Mouse (Mus musculus) brain, embryonic 14.5 days (tissue): ENCODE measurements around the gene Kat6b.

Experiments
- CTCF ChIP-seq: fragments of 200-500 bp; IDR thresholded peaks from 2 replicates; pipeline ENCODE4 v1.5.1; 2012; ENCODE audit warnings: inconsistent platforms, mild to moderate bottlenecking, moderate library complexity, borderline replicate concordance; ENCODE audit not compliant: insufficient read depth, insufficient read length; ENCODE audit errors: extremely low read depth
- POLR2A ChIP-seq: fragments of 200-500 bp; IDR thresholded peaks from 2 replicates; pipeline ENCODE4 v1.6.1; 2012; ENCODE audit warnings: mild to moderate bottlenecking, inconsistent platforms, borderline replicate concordance; ENCODE audit not compliant: poor library complexity, insufficient read depth, insufficient read length, severe bottlenecking; ENCODE audit errors: extremely low read depth

DNA sequence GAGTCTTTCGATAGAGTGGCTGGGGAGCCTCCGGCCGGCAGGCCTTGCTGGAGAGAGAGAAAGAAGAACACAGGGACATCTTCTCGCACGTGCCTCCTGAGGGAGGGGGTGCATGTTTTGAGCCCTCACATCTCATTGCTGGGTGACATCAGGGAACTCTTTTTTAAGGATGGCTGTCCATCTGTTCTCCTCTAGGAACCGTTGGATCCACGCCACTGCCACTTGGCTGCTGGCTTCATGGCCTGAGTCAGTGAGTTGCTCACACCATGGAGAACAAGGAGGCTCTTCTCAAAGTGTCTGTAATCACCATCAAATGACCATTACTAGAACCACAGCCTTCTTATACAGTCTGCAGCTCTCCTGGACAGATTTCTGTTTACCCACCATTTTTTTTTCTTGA is 108.4 kb downstream of the Kat6b start:
- TF ChIP-seq CTCF (no peak), POLR2A (no peak)
